Mouse (Mus musculus): Measurements from ENCODE around the gene Fgf8.

- no peak for TF ChIP-seq CTCF (IDR thresholded peaks at IDR 0.05; ENCODE audit: low read depth)
- no peak for TF ChIP-seq EP300 (optimal IDR thresholded peaks at IDR 0.05)
Measured at GRCm38 (mm10) chr19:45741431-45742217, 1.1 kb downstream of the Fgf8 start.

All from stomach, postnatal 0 days (tissue).